Mouse (Mus musculus): ENCODE data around the gene Cdc37l1. TPM values are rescaled to one million over a fixed set of nuclear protein-coding genes. Genes with fewer than 3 reads are reported as not detected.

The Cdc37l1 gene
- polyA plus RNA-seq, 1 experiment from 2014 or later: 19.7 TPM

DNA sequence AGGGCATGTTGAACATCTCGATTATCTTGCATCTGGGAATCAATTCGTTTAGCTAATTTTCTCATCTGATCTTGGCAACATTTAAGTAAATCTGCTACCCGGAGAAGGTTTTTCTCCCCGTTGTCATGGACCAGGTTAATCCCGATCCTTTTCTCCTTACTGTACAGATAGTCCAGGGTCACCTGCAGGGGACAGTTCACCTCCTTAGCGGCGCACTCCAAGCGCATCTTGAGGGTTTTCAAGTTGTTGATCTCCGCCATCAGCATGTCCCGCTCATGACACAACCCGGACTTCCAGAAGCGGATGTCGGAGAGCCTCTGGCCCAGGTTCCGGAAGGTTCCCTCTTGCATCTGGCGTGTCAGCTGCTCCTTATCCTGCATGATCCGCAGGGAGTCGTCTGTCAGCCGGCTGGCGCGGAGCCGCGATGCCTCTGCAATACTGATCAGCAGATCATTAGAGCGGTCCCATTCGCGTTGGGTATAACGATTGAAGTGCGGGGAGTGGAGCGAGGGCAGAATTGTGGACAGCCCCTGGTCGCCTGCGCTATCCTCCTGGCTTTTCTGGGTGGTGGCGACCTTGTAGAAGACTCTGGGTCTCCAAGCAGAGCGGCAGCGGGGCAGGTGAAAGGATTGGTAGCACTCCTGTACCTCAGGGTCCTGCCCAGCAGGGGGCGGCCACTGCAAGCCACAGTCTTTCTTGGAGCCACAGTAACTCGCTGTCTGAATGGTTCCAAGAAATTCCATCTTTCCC is 15.1 kb upstream of the Cdc37l1 start:
- Histone ChIP-seq H3K27me3 (replicated peaks; ENCODE audit: control insufficient read depth, insufficient read depth, low read length) (no peaks in the 10 kb centered on the region), H3K9ac (ENCODE audit: low read depth, low read length) (no peak overlapping the region), H3K36me3 (ENCODE audit: control insufficient read depth, insufficient read depth) (no peaks in the 10 kb centered on the region), H3K4me1 (replicated peaks; ENCODE audit: control insufficient read depth, insufficient read depth, low read length) (no peaks in the 10 kb centered on the region), H3K4me3 (ENCODE audit: low read depth, low read length) (peak overlapping the region; percentile 39), H3K9me3 (ENCODE audit: control insufficient read depth) (no peaks in the 10 kb centered on the region), H3K27ac (ENCODE audit: low read depth, low read length) (no peak overlapping the region), H3K4me2 (replicated peaks; ENCODE audit: low read depth) (peak overlapping the region; percentile 77)
- 16% methylated on average over 35 of the region's 35 CpGs for WGBS
- peak; percentile 73 for ATAC-seq
- TF ChIP-seq CTCF (IDR thresholded peaks at IDR 0.05; ENCODE audit: low read depth): peak; percentile 92

DNA sequence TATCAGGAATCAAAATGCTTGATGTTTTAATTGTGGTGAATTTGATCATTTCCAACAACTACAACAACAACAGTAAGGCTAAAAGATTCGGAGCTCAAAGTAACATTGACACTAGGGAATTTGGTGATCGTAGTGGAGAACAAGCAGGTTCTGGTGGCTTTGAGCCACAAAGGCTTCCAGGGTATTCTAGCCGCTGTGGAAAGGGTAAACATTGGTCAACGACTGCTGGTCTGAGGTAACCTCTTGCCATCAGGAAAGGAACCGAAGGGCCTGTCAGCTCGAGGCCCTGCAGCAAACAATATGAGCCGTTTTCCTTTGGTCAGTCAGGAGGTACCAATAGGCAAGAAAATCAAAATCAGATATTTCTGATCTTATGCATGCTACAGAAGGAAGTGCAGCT is 7.5 kb upstream of the Cdc37l1 start:
- Histone ChIP-seq H3K27me3 (replicated peaks; ENCODE audit: control insufficient read depth, insufficient read depth, low read length) (no peaks in the 10 kb centered on the region), H3K9ac (ENCODE audit: low read depth, low read length) (no peak overlapping the region), H3K4me2 (replicated peaks; ENCODE audit: low read depth) (no peak overlapping the region), H3K4me3 (ENCODE audit: low read depth, low read length) (no peak overlapping the region), H3K4me1 (replicated peaks; ENCODE audit: control insufficient read depth, insufficient read depth, low read length) (no peaks in the 10 kb centered on the region), H3K9me3 (ENCODE audit: control insufficient read depth) (no peaks in the 10 kb centered on the region), H3K27ac (ENCODE audit: low read depth, low read length) (no peak overlapping the region), H3K36me3 (ENCODE audit: control insufficient read depth, insufficient read depth) (no peaks in the 10 kb centered on the region)
- 54% methylated on average over 7 of the region's 7 CpGs for WGBS
- ATAC-seq: no peak
- no peak for TF ChIP-seq CTCF (IDR thresholded peaks at IDR 0.05; ENCODE audit: low read depth)

- H3K27me3 ChIP-seq (replicated peaks; ENCODE audit: control insufficient read depth, insufficient read depth, low read length): no peaks in the 10 kb centered on the region
- ATAC-seq: no peak
- TF ChIP-seq CTCF (IDR thresholded peaks at IDR 0.05; ENCODE audit: low read depth): no peak
- H3K9ac ChIP-seq (ENCODE audit: low read depth, low read length): peak overlapping the region; percentile 96
- H3K4me2 ChIP-seq (replicated peaks; ENCODE audit: low read depth): peak overlapping the region; percentile 71
- WGBS: 47% methylated on average over 8 of the region's 8 CpGs
- H3K27ac ChIP-seq (ENCODE audit: low read depth, low read length): peak overlapping the region; percentile 96; the same call in 1 of the 2 replicates
- H3K4me1 ChIP-seq (replicated peaks; ENCODE audit: control insufficient read depth, insufficient read depth, low read length): no peaks in the 10 kb centered on the region
- H3K9me3 ChIP-seq (ENCODE audit: control insufficient read depth): no peaks in the 10 kb centered on the region
- no peaks in the 10 kb centered on the region; the same call in 1 of the 2 replicates for H3K36me3 ChIP-seq (ENCODE audit: control insufficient read depth, insufficient read depth)
- H3K4me3 ChIP-seq (ENCODE audit: low read depth, low read length): peak overlapping the region; percentile 72
These were observed 637 bp upstream of the Cdc37l1 start for GRCm38 (mm10) chr19:28989515-28989914.

GRCm38 (mm10) chr19:28990590-28991221 is 554 bp downstream of the Cdc37l1 start:
- ATAC-seq: peak; percentile 78
- Histone ChIP-seq H3K27me3 (replicated peaks; ENCODE audit: control insufficient read depth, insufficient read depth, low read length) (no peaks in the 10 kb centered on the region), H3K9me3 (ENCODE audit: control insufficient read depth) (no peaks in the 10 kb centered on the region), H3K4me2 (replicated peaks; ENCODE audit: low read depth) (peak overlapping the region; percentile 71), H3K27ac (ENCODE audit: low read depth, low read length) (peak overlapping the region; percentile 96), H3K36me3 (ENCODE audit: control insufficient read depth, insufficient read depth) (peaks cover 12% of the 10 kb centered on the region), H3K9ac (ENCODE audit: low read depth, low read length) (peak overlapping the region; percentile 96), H3K4me3 (ENCODE audit: low read depth, low read length) (peak overlapping the region; percentile 72), H3K4me1 (replicated peaks; ENCODE audit: control insufficient read depth, insufficient read depth, low read length) (no peaks in the 10 kb centered on the region)
- TF ChIP-seq CTCF (IDR thresholded peaks at IDR 0.05; ENCODE audit: low read depth): no peak
- WGBS: under 1% methylated on average over 39 of the region's 41 CpGs

- H3K9me3 ChIP-seq (ENCODE audit: control insufficient read depth): no peaks in the 10 kb centered on the region
- peaks cover 14% of the 10 kb centered on the region for H3K36me3 ChIP-seq (ENCODE audit: control insufficient read depth, insufficient read depth)
- ATAC-seq: no peak
- H3K4me3 ChIP-seq (ENCODE audit: low read depth, low read length): peak overlapping the region; percentile 72
- peak overlapping the region; percentile 96 for H3K9ac ChIP-seq (ENCODE audit: low read depth, low read length)
- no peaks in the 10 kb centered on the region for H3K4me1 ChIP-seq (replicated peaks; ENCODE audit: control insufficient read depth, insufficient read depth, low read length)
- no peak for TF ChIP-seq CTCF (IDR thresholded peaks at IDR 0.05; ENCODE audit: low read depth)
- peak overlapping the region; percentile 96; the same call in 1 of the 2 replicates for H3K27ac ChIP-seq (ENCODE audit: low read depth, low read length)
- H3K27me3 ChIP-seq (replicated peaks; ENCODE audit: control insufficient read depth, insufficient read depth, low read length): no peaks in the 10 kb centered on the region
- peak overlapping the region; percentile 71 for H3K4me2 ChIP-seq (replicated peaks; ENCODE audit: low read depth)
- 67% methylated on average over 5 of the region's 5 CpGs for WGBS
These were observed 1.2 kb downstream of the Cdc37l1 start for GRCm38 (mm10) chr19:28991391-28991790.

- Histone ChIP-seq H3K27ac (ENCODE audit: low read depth, low read length) (no peak overlapping the region; the same call in 1 of the 2 replicates), H3K4me3 (ENCODE audit: low read depth, low read length) (no peak overlapping the region), H3K4me1 (replicated peaks; ENCODE audit: control insufficient read depth, insufficient read depth, low read length) (no peaks in the 10 kb centered on the region), H3K4me2 (replicated peaks; ENCODE audit: low read depth) (no peak overlapping the region), H3K27me3 (replicated peaks; ENCODE audit: control insufficient read depth, insufficient read depth, low read length) (no peaks in the 10 kb centered on the region), H3K9me3 (ENCODE audit: control insufficient read depth) (no peaks in the 10 kb centered on the region), H3K9ac (ENCODE audit: low read depth, low read length) (no peak overlapping the region), H3K36me3 (ENCODE audit: control insufficient read depth, insufficient read depth) (peaks cover 27% of the 10 kb centered on the region)
- TF ChIP-seq CTCF (IDR thresholded peaks at IDR 0.05; ENCODE audit: low read depth): no peak
- 76% methylated on average over 7 of the region's 7 CpGs for WGBS
- ATAC-seq: no peak
These were observed 4.7 kb downstream of the Cdc37l1 start for GRCm38 (mm10) chr19:28994870-28995269.

Measured in intestine, postnatal 0 days (tissue).